Mouse (Mus musculus): Measurements from ENCODE around the gene Tenm2. TPM values are rescaled to one million over a fixed set of nuclear protein-coding genes. Genes with fewer than 3 reads are reported as not detected.

The Tenm2 gene
- total and polyA plus RNA-seq, 3 experiments, result not detected

- no peaks in the 10 kb centered on the region for H3K27me3 ChIP-seq (ENCODE audit: control insufficient read depth in 1 of 2, insufficient read depth in 2 of 2, low read length in 2 of 2)
Measured at GRCm38 (mm10) chr11:37226943-37227342, 8.8 kb downstream of the Tenm2 start.

GRCm38 (mm10) chr11:37222737-37223136 is 13.0 kb downstream of the Tenm2 start:
- Histone ChIP-seq H3K9me3 (replicated peaks; ENCODE audit: insufficient read depth, low read length) (no peaks in the 10 kb centered on the region), H3K27me3 (ENCODE audit: control insufficient read depth in 1 of 2, insufficient read depth in 2 of 2, low read length in 2 of 2) (no peaks in the 10 kb centered on the region), H3K4me1 (ENCODE audit: control insufficient read depth in 1 of 2, insufficient read depth in 2 of 2, low read length in 2 of 2) (no peaks in the 10 kb centered on the region), H3K27ac (ENCODE audit: control insufficient read depth, low read depth, low read length) (no peak overlapping the region), H3K79me2 (ENCODE audit: control insufficient read depth, insufficient read depth, low read length, poor library complexity) (no peaks in the 10 kb centered on the region), H3K4me3 (ENCODE audit: control insufficient read depth in 1 of 2, insufficient read depth in 1 of 2, low read depth in 2 of 2, low read length in 2 of 2) (no peak overlapping the region), H3K36me3 (ENCODE audit: control insufficient read depth in 1 of 2, insufficient read depth in 2 of 2, low read length in 2 of 2) (no peaks in the 10 kb centered on the region), H3K9ac (ENCODE audit: control insufficient read depth, low read depth, low read length, poor library complexity, severe bottlenecking) (no peak overlapping the region)
- DNase-seq (ENCODE audit: low read depth, low spot score), result no peak
- TF ChIP-seq EP300 (IDR thresholded peaks at IDR 0.05; ENCODE audit: low read depth in 1 of 2, low read length in 2 of 2) (no peak), MYC (IDR thresholded peaks at IDR 0.05; ENCODE audit: low read depth, low read length) (no peak), RCOR1 (IDR thresholded peaks at IDR 0.05; ENCODE audit: low read depth, low read length) (no peak), USF2 (IDR thresholded peaks at IDR 0.05; ENCODE audit: borderline replicate concordance in 1 of 2, insufficient read depth in 1 of 2, low read depth in 1 of 2, low read length in 2 of 2) (no peak), MEF2A (IDR thresholded peaks at IDR 0.05; ENCODE audit: extremely low read depth, insufficient replicate concordance, low read depth, low read length, poor library complexity, severe bottlenecking) (no peak), GATA1 (IDR thresholded peaks at IDR 0.05; ENCODE audit: low read depth, low read length) (no peak), MAX (IDR thresholded peaks at IDR 0.05; ENCODE audit: low read length) (no peak), ETS1 (IDR thresholded peaks at IDR 0.05; ENCODE audit: low read depth, low read length) (no peak), NELFE (IDR thresholded peaks at IDR 0.05; ENCODE audit: low read depth, low read length) (no peak), UBTF (IDR thresholded peaks at IDR 0.05; ENCODE audit: borderline replicate concordance, insufficient read depth, low read depth, low read length) (no peak), POLR2A (IDR thresholded peaks at IDR 0.05; ENCODE audit: control insufficient read depth in 1 of 2, insufficient read depth in 1 of 2, low read depth in 1 of 2, low read length in 2 of 2, poor library complexity in 1 of 2) (no peak), ZMIZ1 (IDR thresholded peaks at IDR 0.05; ENCODE audit: low read depth, low read length) (no peak)

More at GRCm38 (mm10) chr11:37226943-37227342, 8.8 kb downstream of the Tenm2 start:
- no peaks in the 10 kb centered on the region for H3K79me2 ChIP-seq (ENCODE audit: control insufficient read depth, insufficient read depth, low read length, poor library complexity)
- H3K4me3 ChIP-seq (ENCODE audit: control insufficient read depth in 1 of 2, insufficient read depth in 1 of 2, low read depth in 2 of 2, low read length in 2 of 2), result no peak overlapping the region
- H3K9ac ChIP-seq (ENCODE audit: control insufficient read depth, low read depth, low read length, poor library complexity, severe bottlenecking), result no peak overlapping the region
- H3K4me1 ChIP-seq (ENCODE audit: control insufficient read depth in 1 of 2, insufficient read depth in 2 of 2, low read length in 2 of 2), result no peaks in the 10 kb centered on the region
- no peaks in the 10 kb centered on the region for H3K36me3 ChIP-seq (ENCODE audit: control insufficient read depth in 1 of 2, insufficient read depth in 2 of 2, low read length in 2 of 2)
- no peak for TF ChIP-seq POLR2AphosphoS5 (IDR thresholded peaks at IDR 0.05; ENCODE audit: borderline replicate concordance, low read depth, low read length)
- TF ChIP-seq USF1 (IDR thresholded peaks at IDR 0.05; ENCODE audit: low read depth, low read length), result no peak
- TF ChIP-seq UBTF (IDR thresholded peaks at IDR 0.05; ENCODE audit: borderline replicate concordance, insufficient read depth, low read depth, low read length), result no peak
- no peak for TF ChIP-seq POLR2A (IDR thresholded peaks at IDR 0.05; ENCODE audit: control insufficient read depth in 1 of 2, insufficient read depth in 1 of 2, low read depth in 1 of 2, low read length in 2 of 2, poor library complexity in 1 of 2)
- no peak for TF ChIP-seq KAT2A (conservative IDR thresholded peaks at IDR 0.05; ENCODE audit: low read depth, low read length)
- TF ChIP-seq TAL1 (IDR thresholded peaks at IDR 0.05; ENCODE audit: low read length), result no peak
- TF ChIP-seq E2F4 (IDR thresholded peaks at IDR 0.05; ENCODE audit: borderline replicate concordance, low read depth, low read length), result no peak
- no peak for TF ChIP-seq NELFE (IDR thresholded peaks at IDR 0.05; ENCODE audit: low read depth, low read length)
- TF ChIP-seq ZC3H11A (IDR thresholded peaks at IDR 0.05; ENCODE audit: low read depth, low read length), result no peak
- TF ChIP-seq BHLHE40 (IDR thresholded peaks at IDR 0.05; ENCODE audit: borderline replicate concordance, low read depth, low read length), result no peak
- TF ChIP-seq JUND (IDR thresholded peaks at IDR 0.05; ENCODE audit: low read depth, low read length), result no peak
- no peak for TF ChIP-seq ELF1 (IDR thresholded peaks at IDR 0.05; ENCODE audit: low read depth, low read length)
- no peak for TF ChIP-seq RCOR1 (IDR thresholded peaks at IDR 0.05; ENCODE audit: low read depth, low read length)
- no peak for TF ChIP-seq MEF2A (IDR thresholded peaks at IDR 0.05; ENCODE audit: extremely low read depth, insufficient replicate concordance, low read depth, low read length, poor library complexity, severe bottlenecking)
- no peak for TF ChIP-seq ZKSCAN1 (IDR thresholded peaks at IDR 0.05; ENCODE audit: low read depth, low read length)
- no peak for TF ChIP-seq HCFC1 (IDR thresholded peaks at IDR 0.05; ENCODE audit: low read depth, low read length)
- no peak for TF ChIP-seq SIN3A (IDR thresholded peaks at IDR 0.05; ENCODE audit: low read length)
- no peaks in the 10 kb centered on the region for H3K9me3 ChIP-seq (replicated peaks; ENCODE audit: insufficient read depth, low read length)
- H3K27ac ChIP-seq (ENCODE audit: control insufficient read depth, low read depth, low read length), result no peak overlapping the region
- DNase-seq (ENCODE audit: low read depth, low spot score), result no peak

Data from MEL (cell line).